Mouse (Mus musculus): ENCODE results near the gene Fndc11. TPM values are rescaled to one million over a fixed set of nuclear protein-coding genes. Genes with fewer than 3 reads are reported as not detected.
"Not testable (repeated sequence)": the region's sequence is repeated elsewhere in the genome, so short reads cannot be mapped to it uniquely, and the experiment has no call there.

Gene Fndc11
- polyA plus RNA-seq, 1 experiment from 2014 or later = not detected

DNA sequence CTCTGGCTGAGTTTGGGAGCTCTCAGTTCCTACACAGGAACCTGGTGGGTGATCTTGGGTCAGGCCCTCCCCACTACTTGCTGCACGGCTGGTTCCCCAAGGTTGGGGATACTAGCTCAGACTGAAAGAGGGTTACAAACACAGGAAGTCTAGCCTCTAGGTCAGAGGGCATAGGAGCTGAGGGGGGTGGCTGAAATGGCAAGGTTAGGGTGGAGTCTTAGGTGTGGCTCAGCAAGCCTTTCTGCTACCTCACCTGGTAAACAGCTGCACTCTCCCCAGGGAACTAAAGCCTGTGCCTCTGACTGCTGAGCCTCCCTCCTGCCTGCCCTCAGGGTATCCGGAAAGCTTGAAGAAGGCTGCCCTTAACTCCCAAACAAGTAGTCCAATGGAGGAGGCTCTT lies 31.1 kb upstream of the Fndc11 start:
- peak overlapping the region; percentile 18; the same call in 1 of the 2 replicates for H3K9ac ChIP-seq (replicated peaks; ENCODE audit: low read length)
- peaks cover 5% of the 10 kb centered on the region; the same call in 1 of the 2 replicates for H3K4me1 ChIP-seq (ENCODE audit: control insufficient read depth, insufficient read depth, low read length)
- no peak for ATAC-seq (replicated peaks; ENCODE audit: insufficient number of reproducible peaks, low FRiP score, low TSS enrichment, low read depth)
- H3K27ac ChIP-seq (replicated peaks; ENCODE audit: low read depth, low read length) = no peak overlapping the region
- no peaks in the 10 kb centered on the region for H3K36me3 ChIP-seq (replicated peaks; ENCODE audit: control insufficient read depth, insufficient read depth, low read depth, low read length)
- 0 out of 2 replicates have a peak overlapping the region, but pooled peaks have one; percentile 8 for H3K4me3 ChIP-seq (ENCODE audit: low read depth, low read length)
- no peaks in the 10 kb centered on the region for H3K27me3 ChIP-seq (ENCODE audit: control insufficient read depth, insufficient read depth, low read length)
- H3K4me2 ChIP-seq (ENCODE audit: low read depth, low read length) = peak overlapping the region; percentile 29; the same call in 1 of the 2 replicates
- peak; percentile 33 for DNase-seq (ENCODE audit: low spot score)
- H3K9me3 ChIP-seq (replicated peaks; ENCODE audit: control insufficient read depth, low read length) = no peaks in the 10 kb centered on the region
- 36% methylated on average over 2 of the region's 2 CpGs for WGBS

DNA sequence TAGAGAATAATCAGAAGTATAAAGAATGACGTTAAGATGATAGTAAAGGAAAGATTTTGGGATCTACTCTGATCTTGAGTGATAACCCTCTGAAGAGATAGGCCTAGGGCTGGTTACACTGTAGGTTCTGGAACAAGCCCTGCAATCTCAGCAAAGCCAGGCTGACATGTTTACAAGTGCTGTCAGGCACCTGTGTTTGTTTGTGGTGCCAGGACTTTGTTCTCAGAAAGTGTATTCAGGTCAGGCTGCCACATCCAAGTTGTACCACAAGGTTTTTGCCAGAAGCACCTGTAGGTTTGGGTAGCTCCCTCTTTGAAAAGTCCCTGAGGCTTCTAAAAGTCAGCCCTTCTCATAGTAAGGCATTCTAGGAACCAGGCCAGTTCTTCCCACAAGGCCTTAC lies 30.5 kb upstream of the Fndc11 start:
- WGBS = 87% methylated on average over 1 of the region's 1 CpGs
- Histone ChIP-seq H3K9ac (replicated peaks; ENCODE audit: low read length) (no peak overlapping the region), H3K27me3 (ENCODE audit: control insufficient read depth, insufficient read depth, low read length) (no peaks in the 10 kb centered on the region), H3K4me2 (ENCODE audit: low read depth, low read length) (no peak overlapping the region), H3K4me3 (ENCODE audit: low read depth, low read length) (no peak overlapping the region), H3K9me3 (replicated peaks; ENCODE audit: control insufficient read depth, low read length) (no peaks in the 10 kb centered on the region), H3K36me3 (replicated peaks; ENCODE audit: control insufficient read depth, insufficient read depth, low read depth, low read length) (no peaks in the 10 kb centered on the region), H3K27ac (replicated peaks; ENCODE audit: low read depth, low read length) (no peak overlapping the region), H3K4me1 (ENCODE audit: control insufficient read depth, insufficient read depth, low read length) (peaks cover 5% of the 10 kb centered on the region; the same call in 1 of the 2 replicates)
- DNase-seq (ENCODE audit: low spot score) = no peak
- no peak for ATAC-seq (replicated peaks; ENCODE audit: insufficient number of reproducible peaks, low FRiP score, low TSS enrichment, low read depth)

DNA sequence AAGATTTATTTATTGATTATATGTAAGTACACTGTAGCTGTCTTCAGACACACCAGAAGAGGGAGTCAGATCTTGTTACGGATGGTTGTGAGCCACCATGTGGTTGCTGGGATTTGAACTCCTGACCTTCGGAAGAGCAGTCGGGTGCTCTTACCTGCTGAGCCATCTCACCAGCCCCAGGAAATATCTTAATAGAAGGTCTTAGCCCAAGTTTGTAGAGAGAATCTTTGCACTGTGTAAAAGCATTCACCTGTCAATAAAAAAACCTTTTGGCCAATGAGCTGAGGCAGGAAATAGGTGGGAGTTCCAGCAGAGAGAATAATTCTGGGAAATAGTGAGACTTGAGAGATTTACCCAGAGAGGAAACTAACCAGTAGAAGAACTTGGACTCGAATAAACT lies 28.4 kb upstream of the Fndc11 start:
- not testable (repeated sequence) for H3K4me3 ChIP-seq (ENCODE audit: low read depth, low read length); H3K36me3 ChIP-seq (replicated peaks; ENCODE audit: control insufficient read depth, insufficient read depth, low read depth, low read length); H3K4me1 ChIP-seq (ENCODE audit: control insufficient read depth, insufficient read depth, low read length); H3K27ac ChIP-seq (replicated peaks; ENCODE audit: low read depth, low read length); DNase-seq (ENCODE audit: low spot score); ATAC-seq (replicated peaks; ENCODE audit: insufficient number of reproducible peaks, low FRiP score, low TSS enrichment, low read depth); H3K9me3 ChIP-seq (replicated peaks; ENCODE audit: control insufficient read depth, low read length); H3K4me2 ChIP-seq (ENCODE audit: low read depth, low read length); H3K9ac ChIP-seq (replicated peaks; ENCODE audit: low read length); H3K27me3 ChIP-seq (ENCODE audit: control insufficient read depth, insufficient read depth, low read length)
- WGBS = 69% methylated on average over 4 of the region's 4 CpGs

DNA sequence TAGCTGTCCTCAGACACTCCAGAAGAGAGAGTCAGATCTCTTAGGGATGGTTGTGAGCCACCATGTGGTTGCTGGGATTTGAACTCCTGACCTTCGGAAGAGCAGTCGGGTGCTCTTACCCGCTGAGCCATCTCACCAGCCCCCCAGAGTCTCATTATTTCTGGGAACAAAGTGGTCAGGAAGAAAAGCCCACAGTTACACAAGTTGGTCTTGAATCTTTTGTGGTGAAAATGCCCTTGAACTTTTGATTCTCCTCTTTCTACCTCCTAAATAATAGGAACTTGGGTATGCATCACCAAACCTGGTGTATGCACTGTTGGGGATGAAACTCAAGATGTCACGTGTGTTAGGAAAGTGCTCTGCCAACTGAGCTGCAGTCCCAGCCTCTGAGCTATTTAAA lies 27.9 kb upstream of the Fndc11 start:
- WGBS = 70% methylated on average over 4 of the region's 4 CpGs
- Histone ChIP-seq H3K4me3 (ENCODE audit: low read depth, low read length) (no peak overlapping the region), H3K4me2 (ENCODE audit: low read depth, low read length) (no peak overlapping the region), H3K4me1 (ENCODE audit: control insufficient read depth, insufficient read depth, low read length) (peaks cover 5% of the 10 kb centered on the region; the same call in 1 of the 2 replicates), H3K27ac (replicated peaks; ENCODE audit: low read depth, low read length) (no peak overlapping the region), H3K9me3 (replicated peaks; ENCODE audit: control insufficient read depth, low read length) (no peaks in the 10 kb centered on the region), H3K9ac (replicated peaks; ENCODE audit: low read length) (no peak overlapping the region), H3K36me3 (replicated peaks; ENCODE audit: control insufficient read depth, insufficient read depth, low read depth, low read length) (no peaks in the 10 kb centered on the region), H3K27me3 (ENCODE audit: control insufficient read depth, insufficient read depth, low read length) (no peaks in the 10 kb centered on the region)
- ATAC-seq (replicated peaks; ENCODE audit: insufficient number of reproducible peaks, low FRiP score, low TSS enrichment, low read depth) = no peak
- no peak for DNase-seq (ENCODE audit: low spot score)

GRCm38 (mm10) chr2:181193044-181193443 lies 26.8 kb upstream of the Fndc11 start:
- Histone ChIP-seq H3K9me3 (replicated peaks; ENCODE audit: control insufficient read depth, low read length) (no peaks in the 10 kb centered on the region), H3K4me3 (ENCODE audit: low read depth, low read length) (no peak overlapping the region), H3K4me2 (ENCODE audit: low read depth, low read length) (no peak overlapping the region), H3K9ac (replicated peaks; ENCODE audit: low read length) (no peak overlapping the region), H3K27ac (replicated peaks; ENCODE audit: low read depth, low read length) (no peak overlapping the region), H3K36me3 (replicated peaks; ENCODE audit: control insufficient read depth, insufficient read depth, low read depth, low read length) (no peaks in the 10 kb centered on the region), H3K27me3 (ENCODE audit: control insufficient read depth, insufficient read depth, low read length) (no peaks in the 10 kb centered on the region), H3K4me1 (ENCODE audit: control insufficient read depth, insufficient read depth, low read length) (peaks cover 5% of the 10 kb centered on the region; the same call in 1 of the 2 replicates)
- ATAC-seq (replicated peaks; ENCODE audit: insufficient number of reproducible peaks, low FRiP score, low TSS enrichment, low read depth) = no peak
- DNase-seq (ENCODE audit: low spot score) = no peak
- 82% methylated on average over 3 of the region's 3 CpGs for WGBS

DNA sequence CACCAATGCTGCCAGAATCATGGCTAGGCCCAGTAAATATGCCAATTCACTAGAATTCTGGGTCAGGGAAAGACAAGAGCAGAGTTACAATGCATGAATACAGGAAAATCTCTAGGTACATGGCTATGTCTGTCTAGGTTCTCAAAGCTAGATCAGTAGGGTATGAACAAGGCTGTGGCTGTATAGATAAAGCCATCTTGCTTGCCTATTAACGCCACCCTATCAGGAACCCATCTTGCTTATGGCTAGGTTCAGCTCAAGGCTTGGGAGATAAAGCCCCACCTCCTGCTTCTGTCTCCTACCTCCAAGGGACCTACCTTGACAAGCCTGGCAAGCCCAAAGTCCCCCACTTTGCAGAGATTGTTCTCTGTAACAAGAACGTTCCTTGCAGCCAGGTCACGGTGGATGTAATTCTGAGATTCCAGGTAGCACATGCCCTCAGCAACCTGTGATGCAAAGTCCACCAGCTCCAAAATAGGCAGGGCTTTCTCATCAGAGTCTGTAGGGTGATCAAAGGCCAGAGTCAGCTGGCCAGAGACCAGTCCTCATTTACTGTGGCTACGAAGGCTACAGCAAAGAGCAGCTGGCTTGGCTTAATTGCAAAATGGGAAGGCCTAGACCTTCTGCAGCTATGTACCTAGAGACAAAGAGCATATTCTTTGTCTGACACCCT lies 23.0 kb upstream of the Fndc11 start:
- DNase-seq (ENCODE audit: low spot score) (no peak), ATAC-seq (replicated peaks; ENCODE audit: insufficient number of reproducible peaks, low FRiP score, low TSS enrichment, low read depth) (no peak)
- 78% methylated on average over 4 of the region's 4 CpGs for WGBS
- no peak overlapping the region for H3K9ac ChIP-seq (replicated peaks; ENCODE audit: low read length)
- H3K4me2 ChIP-seq (ENCODE audit: low read depth, low read length) = no peak overlapping the region
- H3K9me3 ChIP-seq (replicated peaks; ENCODE audit: control insufficient read depth, low read length) = no peaks in the 10 kb centered on the region
- no peak overlapping the region for H3K4me3 ChIP-seq (ENCODE audit: low read depth, low read length)
- no peaks in the 10 kb centered on the region for H3K27me3 ChIP-seq (ENCODE audit: control insufficient read depth, insufficient read depth, low read length)
- H3K27ac ChIP-seq (replicated peaks; ENCODE audit: low read depth, low read length) = no peak overlapping the region
- no peaks in the 10 kb centered on the region for H3K36me3 ChIP-seq (replicated peaks; ENCODE audit: control insufficient read depth, insufficient read depth, low read depth, low read length)
- H3K4me1 ChIP-seq (ENCODE audit: control insufficient read depth, insufficient read depth, low read length) = no peaks in the 10 kb centered on the region

DNA sequence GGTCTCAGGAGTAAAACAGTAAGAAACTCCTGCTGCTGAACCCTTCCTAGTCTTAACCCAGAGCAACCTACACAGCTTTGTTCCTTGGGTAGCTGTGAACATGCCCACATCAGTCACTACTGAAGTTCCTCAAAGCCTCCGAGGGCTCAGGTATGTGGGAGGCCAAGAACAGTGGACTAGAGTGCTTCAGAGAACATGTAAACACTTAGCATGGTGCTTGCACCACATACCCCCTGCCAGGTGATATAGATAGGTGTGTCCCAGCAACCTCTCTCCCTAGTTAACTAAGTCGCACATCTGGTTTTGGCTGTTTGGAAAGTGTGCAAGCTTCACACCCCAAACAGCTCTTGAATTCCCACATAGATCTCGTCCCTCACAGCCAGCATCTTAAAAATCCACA lies 18.2 kb upstream of the Fndc11 start:
- no peak for DNase-seq (ENCODE audit: low spot score)
- H3K4me1 ChIP-seq (ENCODE audit: control insufficient read depth, insufficient read depth, low read length) = no peaks in the 10 kb centered on the region
- no peaks in the 10 kb centered on the region for H3K36me3 ChIP-seq (replicated peaks; ENCODE audit: control insufficient read depth, insufficient read depth, low read depth, low read length)
- 64% methylated on average over 3 of the region's 3 CpGs for WGBS
- no peak overlapping the region for H3K4me2 ChIP-seq (ENCODE audit: low read depth, low read length)
- no peak overlapping the region for H3K4me3 ChIP-seq (ENCODE audit: low read depth, low read length)
- no peak for ATAC-seq (replicated peaks; ENCODE audit: insufficient number of reproducible peaks, low FRiP score, low TSS enrichment, low read depth)
- no peaks in the 10 kb centered on the region for H3K27me3 ChIP-seq (ENCODE audit: control insufficient read depth, insufficient read depth, low read length)
- no peaks in the 10 kb centered on the region for H3K9me3 ChIP-seq (replicated peaks; ENCODE audit: control insufficient read depth, low read length)
- no peak overlapping the region for H3K27ac ChIP-seq (replicated peaks; ENCODE audit: low read depth, low read length)
- H3K9ac ChIP-seq (replicated peaks; ENCODE audit: low read length) = no peak overlapping the region

- no peak for ATAC-seq (replicated peaks; ENCODE audit: insufficient number of reproducible peaks, low FRiP score, low TSS enrichment, low read depth)
- H3K9me3 ChIP-seq (replicated peaks; ENCODE audit: control insufficient read depth, low read length) = no peaks in the 10 kb centered on the region
- H3K4me1 ChIP-seq (ENCODE audit: control insufficient read depth, insufficient read depth, low read length) = no peaks in the 10 kb centered on the region
- no peaks in the 10 kb centered on the region for H3K27me3 ChIP-seq (ENCODE audit: control insufficient read depth, insufficient read depth, low read length)
- no peaks in the 10 kb centered on the region for H3K36me3 ChIP-seq (replicated peaks; ENCODE audit: control insufficient read depth, insufficient read depth, low read depth, low read length)
- no peak within 1 kb of the TSS for H3K4me3 ChIP-seq (ENCODE audit: low read depth, low read length)
- H3K9ac ChIP-seq (replicated peaks; ENCODE audit: low read length) = no peak within 1 kb of the TSS
- no peak for DNase-seq (ENCODE audit: low spot score)
- no peak within 1 kb of the TSS for H3K4me2 ChIP-seq (ENCODE audit: low read depth, low read length)
- H3K27ac ChIP-seq (replicated peaks; ENCODE audit: low read depth, low read length) = no peak within 1 kb of the TSS
- WGBS = 86% methylated on average over 3 of the region's 3 CpGs
Observed at GRCm38 (mm10) chr2:181202422-181202821, 17.4 kb upstream of the Fndc11 start, which contains the start of gene Ptk6. TSS of gene Ptk6 (minus strand) at chr2:181202789.

Data from embryonic facial prominence, embryonic 11.5 days (tissue).